Mouse (Mus musculus) midbrain, embryonic 16.5 days (tissue): ENCODE results near the gene Dclk3. TPM values are rescaled to one million over a fixed set of nuclear protein-coding genes. Genes with fewer than 3 reads are reported as not detected.

Source experiments
- ATAC-seq: fragments of 200-750 bp; cut with Nextera tagmentation; 2 replicates; pipeline ENCODE4 v1.8.0; 2017; ENCODE audit warnings: moderate TSS enrichment
- H3K27ac ChIP-seq: fragments of 300-500 bp; sonication (generic); 2 replicates; pipeline ENCODE4 v1.5.1; 2014; ENCODE audit warnings: mild to moderate bottlenecking, low read length, mixed read lengths
- H3K27me3 ChIP-seq: fragments of 300-500 bp; sonication (generic); 2 replicates; pipeline ENCODE4 v1.6.1; 2014; ENCODE audit warnings: low read depth, low read length, mixed read lengths; ENCODE audit not compliant: control insufficient read depth, insufficient read depth
- H3K36me3 ChIP-seq: fragments of 300-500 bp; sonication (generic); 2 replicates; pipeline ENCODE4 v1.6.1; 2014; ENCODE audit warnings: mild to moderate bottlenecking, low read length, moderate library complexity, mixed read lengths; ENCODE audit not compliant: control insufficient read depth, insufficient read depth
- H3K4me1 ChIP-seq: fragments of 300-500 bp; sonication (generic); 2 replicates; pipeline ENCODE4 v1.6.1; 2014; ENCODE audit warnings: mild to moderate bottlenecking, low read length, mixed read lengths; ENCODE audit not compliant: control insufficient read depth, insufficient read depth
- H3K4me2 ChIP-seq: fragments of 300-500 bp; sonication (generic); 2 replicates; pipeline ENCODE4 v1.6.1; 2014; ENCODE audit warnings: mild to moderate bottlenecking, low read length, mixed read lengths
- H3K4me3 ChIP-seq: fragments of 300-500 bp; sonication (generic); 2 replicates; pipeline ENCODE4 v1.5.1; 2014; ENCODE audit warnings: low read depth, mild to moderate bottlenecking, low read length, moderate library complexity, mixed read lengths
- H3K9ac ChIP-seq: fragments of 300-500 bp; sonication (generic); 2 replicates; pipeline ENCODE4 v1.6.1; 2014; ENCODE audit warnings: low read depth, low read length, mixed read lengths
- H3K9me3 ChIP-seq: fragments of 300-500 bp; sonication (generic); replicated peaks from 2 replicates; pipeline ENCODE4 v1.6.1; 2014; ENCODE audit warnings: mild to moderate bottlenecking, low read length, mixed read lengths; ENCODE audit not compliant: control insufficient read depth, poor library complexity, severe bottlenecking
- WGBS: fragments of 180-500 bp; shearing (Covaris S2); extraction: QIAGEN DNeasy Blood & Tissue Kit; methylation state at CpG from one replicate; pipeline ENCODE4 v1.1.7; 2014; 5-methylcytosine and 5-hydroxymethylcytosine counted together
- polyA plus RNA-seq: library from polyadenylated mRNA; unstranded; fragments of >200 nt; fragmentation: Nextera tagmentation; extraction: Ambion mirVana; gene quantifications from 2 replicates; pipeline ENCODE4 v1.2.1, GENCODE M21; 2015

The Dclk3 gene
- polyA plus RNA-seq, 1 experiment from 2014 or later, result 7.5 TPM

DNA sequence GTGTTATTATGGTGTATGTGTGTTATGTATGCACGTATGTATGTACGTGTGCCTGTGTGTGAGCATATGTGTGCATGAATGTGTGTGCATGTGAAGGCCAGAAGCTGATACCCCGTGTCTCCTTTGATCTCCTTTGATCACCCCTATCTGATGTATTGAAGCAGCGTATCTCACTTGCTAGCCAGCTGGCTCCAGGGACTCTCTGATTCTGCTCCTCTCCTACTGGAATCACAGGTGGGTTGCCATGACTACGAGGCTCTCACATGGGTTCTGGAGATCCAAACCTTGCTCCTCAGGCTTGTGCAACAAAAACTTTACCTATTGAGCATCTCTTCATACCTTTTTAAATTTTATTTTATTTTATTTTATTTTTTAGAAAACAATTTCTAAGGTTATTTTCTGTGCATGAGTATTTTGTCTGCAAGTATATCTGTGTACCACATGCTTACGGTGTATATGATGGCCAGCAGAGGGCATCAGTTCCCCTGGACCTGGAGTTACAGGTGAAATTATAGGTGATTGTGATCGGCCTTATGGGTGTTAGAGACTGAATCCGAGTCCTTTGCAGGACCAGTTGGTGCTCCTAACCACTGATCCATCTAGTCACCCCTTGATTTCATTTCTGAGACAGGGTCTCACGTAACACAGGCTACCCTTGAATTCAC is 10.9 kb upstream of the Dclk3 start:
- Histone ChIP-seq H3K4me1 (0 out of 2 replicates have a peak, but pooled peaks cover 2% of the 10 kb centered on the region), H3K27ac (no peak overlapping the region; the same call in 1 of the 2 replicates), H3K9ac (no peak overlapping the region), H3K36me3 (no peaks in the 10 kb centered on the region), H3K9me3 (no peaks in the 10 kb centered on the region), H3K4me2 (no peak overlapping the region), H3K4me3 (no peak overlapping the region), H3K27me3 (no peaks in the 10 kb centered on the region)
- ATAC-seq, result no peak; the same call in 1 of the 2 replicates
- whole genome bisulfite sequencing, result 81% methylated on average over 9 of the region's 9 CpGs

DNA sequence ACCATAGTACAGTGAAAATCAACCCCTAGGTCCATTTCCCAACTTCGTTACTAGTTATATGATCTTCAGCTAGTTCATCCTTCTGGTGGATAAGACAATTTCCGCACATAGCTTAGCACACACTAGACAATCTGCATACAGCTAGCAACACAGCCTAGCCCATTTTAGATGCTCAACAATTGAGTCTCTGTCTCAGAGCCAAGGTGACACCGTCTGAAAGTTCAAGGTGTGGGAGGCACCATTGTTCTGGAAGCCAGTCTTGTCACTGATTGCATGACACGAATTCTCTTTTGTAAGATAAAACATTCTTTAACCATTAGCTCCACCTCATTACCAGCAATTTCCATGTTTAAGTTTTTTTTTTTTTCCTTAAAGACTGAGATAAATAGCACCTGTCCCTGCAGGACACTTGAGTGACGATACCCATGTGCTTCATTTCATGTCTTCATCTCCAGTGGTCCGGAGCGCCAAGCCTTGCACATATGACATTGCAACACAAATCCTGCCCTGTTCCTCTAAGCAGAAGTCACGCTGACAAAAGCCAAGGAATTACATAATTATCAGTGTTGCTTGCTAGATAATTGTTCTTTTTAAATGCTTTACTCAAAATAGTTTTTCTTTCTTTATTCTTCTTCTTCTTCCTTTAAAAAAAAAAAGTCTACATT is 10.1 kb upstream of the Dclk3 start:
- no peaks in the 10 kb centered on the region for H3K36me3 ChIP-seq
- no peak overlapping the region for H3K9ac ChIP-seq
- H3K9me3 ChIP-seq, result no peaks in the 10 kb centered on the region
- H3K4me3 ChIP-seq, result no peak overlapping the region
- H3K27ac ChIP-seq, result no peak overlapping the region
- H3K27me3 ChIP-seq, result no peaks in the 10 kb centered on the region
- no peak overlapping the region for H3K4me2 ChIP-seq
- 80% methylated on average over 8 of the region's 8 CpGs for WGBS
- H3K4me1 ChIP-seq, result 0 out of 2 replicates have a peak, but pooled peaks cover 2% of the 10 kb centered on the region
- no peak for ATAC-seq

DNA sequence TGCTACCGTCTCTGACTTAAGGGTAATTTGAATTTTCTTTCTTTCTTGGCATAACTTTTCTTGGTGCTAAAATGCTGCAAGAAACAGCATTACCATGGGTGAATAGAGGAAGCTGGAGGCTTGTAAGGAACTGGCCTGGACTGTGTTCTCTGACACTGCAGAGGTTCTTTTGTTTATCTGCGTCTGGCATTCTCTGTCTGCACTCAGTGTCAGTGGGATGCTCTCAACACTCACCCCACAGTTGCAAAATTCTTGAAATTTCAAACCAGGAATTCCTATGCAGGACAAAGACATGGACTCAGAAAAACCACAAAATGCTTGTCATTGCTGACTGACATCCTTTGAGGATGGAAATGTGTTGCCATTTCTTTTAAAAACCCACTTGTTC is 9.5 kb upstream of the Dclk3 start:
- H3K9ac ChIP-seq, result no peak overlapping the region
- no peak overlapping the region for H3K4me3 ChIP-seq
- WGBS, result 56% methylated on average over 2 of the region's 2 CpGs
- H3K36me3 ChIP-seq, result no peaks in the 10 kb centered on the region
- H3K9me3 ChIP-seq, result no peaks in the 10 kb centered on the region
- no peak overlapping the region for H3K4me2 ChIP-seq
- no peaks in the 10 kb centered on the region for H3K27me3 ChIP-seq
- no peak for ATAC-seq
- 0 out of 2 replicates have a peak, but pooled peaks cover 2% of the 10 kb centered on the region for H3K4me1 ChIP-seq
- no peak overlapping the region for H3K27ac ChIP-seq

DNA sequence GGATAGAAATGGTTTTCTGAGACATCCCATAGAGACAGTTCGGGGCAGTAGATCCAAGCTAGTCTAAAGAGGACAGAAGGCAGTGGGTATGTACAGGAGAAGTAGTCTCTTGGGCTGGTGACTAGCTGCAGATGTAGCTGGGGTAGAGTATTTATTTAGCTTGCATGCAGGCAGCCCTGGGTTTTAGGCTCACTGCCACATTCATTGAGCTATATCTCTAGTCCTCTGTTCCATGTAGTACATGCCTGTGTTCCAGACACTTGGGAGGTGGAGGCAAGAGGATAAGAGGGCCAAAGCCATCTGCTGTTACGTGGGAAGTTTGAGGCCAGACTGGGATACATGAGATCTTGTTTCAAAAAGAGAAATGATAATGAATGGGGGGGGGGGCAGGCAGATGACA is 3.5 kb upstream of the Dclk3 start:
- 88% methylated on average over 2 of the region's 2 CpGs for WGBS
- Histone ChIP-seq H3K4me3 (no peak overlapping the region), H3K27ac (no peak overlapping the region), H3K4me1 (peaks cover 5% of the 10 kb centered on the region; the same call in 1 of the 2 replicates), H3K9me3 (no peaks in the 10 kb centered on the region), H3K36me3 (no peaks in the 10 kb centered on the region), H3K9ac (no peak overlapping the region), H3K4me2 (no peak overlapping the region), H3K27me3 (peaks cover 7% of the 10 kb centered on the region)
- ATAC-seq, result no peak

GRCm38 (mm10) chr9:111439836-111440201 is 938 bp downstream of the Dclk3 start:
- peak overlapping the region; percentile 67; the same call in 1 of the 2 replicates for H3K9ac ChIP-seq
- H3K27ac ChIP-seq, result no peak overlapping the region
- peak overlapping the region; percentile 52 for H3K4me3 ChIP-seq
- no peak for ATAC-seq
- 51% methylated on average over 8 of the region's 8 CpGs for WGBS
- peak overlapping the region; percentile 63 for H3K4me2 ChIP-seq
- H3K9me3 ChIP-seq, result no peaks in the 10 kb centered on the region
- no peaks in the 10 kb centered on the region for H3K36me3 ChIP-seq
- peaks cover 7% of the 10 kb centered on the region for H3K27me3 ChIP-seq
- peaks cover 5% of the 10 kb centered on the region; the same call in 1 of the 2 replicates for H3K4me1 ChIP-seq

DNA sequence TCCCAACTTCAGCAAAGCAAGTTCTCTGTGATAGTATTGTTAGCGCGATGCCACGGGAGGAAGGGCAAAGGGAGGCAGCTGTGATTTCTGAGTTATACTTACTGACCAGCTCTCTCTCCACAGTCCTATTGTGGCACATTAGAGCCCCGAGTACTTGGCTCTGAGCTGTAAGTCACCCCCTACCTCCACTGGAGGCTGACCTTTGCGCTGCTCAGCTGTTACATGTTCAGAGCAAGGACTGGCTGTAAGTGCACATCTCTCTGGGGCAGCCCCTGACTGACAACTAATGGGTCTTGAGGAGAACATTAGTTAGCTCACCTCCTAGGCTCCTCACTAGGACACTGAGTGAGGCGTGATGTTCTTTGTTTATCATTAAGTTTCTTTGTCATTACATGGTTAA is 1.6 kb downstream of the Dclk3 start:
- Histone ChIP-seq H3K9me3 (no peaks in the 10 kb centered on the region), H3K4me1 (peaks cover 5% of the 10 kb centered on the region; the same call in 1 of the 2 replicates), H3K9ac (no peak overlapping the region), H3K4me3 (no peak overlapping the region; the same call in 1 of the 2 replicates), H3K36me3 (no peaks in the 10 kb centered on the region), H3K27me3 (peaks cover 7% of the 10 kb centered on the region), H3K27ac (no peak overlapping the region), H3K4me2 (peak overlapping the region; percentile 63; the same call in 1 of the 2 replicates)
- WGBS, result 82% methylated on average over 6 of the region's 6 CpGs
- no peak for ATAC-seq

DNA sequence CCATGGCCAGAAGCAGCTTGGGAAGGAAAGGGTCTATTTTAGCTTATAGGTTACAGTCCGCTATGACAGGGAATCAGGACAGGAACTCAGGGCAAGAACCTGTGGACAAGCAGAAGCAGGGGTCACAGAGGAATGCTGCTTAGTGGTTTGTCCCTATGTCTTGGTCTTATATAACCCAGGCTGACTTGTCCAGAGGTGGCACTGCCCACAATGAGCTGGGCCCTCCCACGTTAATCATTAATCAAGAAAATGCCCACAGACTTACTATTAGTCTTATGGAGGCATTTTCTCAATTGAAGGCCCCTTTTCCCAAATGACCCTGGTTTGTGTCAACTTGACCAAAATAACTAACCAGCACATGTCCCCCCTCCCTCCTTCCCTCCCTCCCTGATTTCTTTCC is 2.3 kb downstream of the Dclk3 start:
- no peak overlapping the region for H3K4me2 ChIP-seq
- H3K9ac ChIP-seq, result no peak overlapping the region
- H3K4me1 ChIP-seq, result peaks cover 5% of the 10 kb centered on the region; the same call in 1 of the 2 replicates
- no peak overlapping the region for H3K4me3 ChIP-seq
- H3K27ac ChIP-seq, result no peak overlapping the region
- H3K27me3 ChIP-seq, result peaks cover 7% of the 10 kb centered on the region
- no peaks in the 10 kb centered on the region for H3K9me3 ChIP-seq
- no peak for ATAC-seq
- H3K36me3 ChIP-seq, result no peaks in the 10 kb centered on the region
- WGBS, result 83% methylated on average over 2 of the region's 2 CpGs

DNA sequence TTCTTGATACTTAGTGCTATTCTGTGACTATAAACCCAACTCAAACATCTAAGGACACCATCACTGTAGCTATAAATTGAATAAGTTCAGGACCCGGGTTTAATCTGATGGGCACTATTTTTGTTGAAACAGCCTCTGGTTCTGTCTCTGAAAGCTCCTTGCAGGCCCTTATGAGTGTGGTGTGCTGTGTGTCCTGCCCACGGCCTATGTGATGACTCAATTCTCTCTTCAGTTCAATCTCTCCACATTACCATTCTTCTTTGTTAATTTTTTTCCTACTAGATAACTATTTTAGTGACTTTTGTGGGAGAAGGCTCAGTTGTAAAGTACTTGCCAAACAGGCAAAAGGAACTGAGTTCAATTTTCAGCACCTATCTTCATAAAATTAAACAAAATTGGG is 7.3 kb downstream of the Dclk3 start:
- no peak overlapping the region for H3K4me2 ChIP-seq
- WGBS, result 88% methylated on average over 2 of the region's 2 CpGs
- no peaks in the 10 kb centered on the region for H3K27me3 ChIP-seq
- H3K4me3 ChIP-seq, result no peak overlapping the region
- no peak overlapping the region for H3K9ac ChIP-seq
- no peak overlapping the region for H3K27ac ChIP-seq
- H3K36me3 ChIP-seq, result no peaks in the 10 kb centered on the region
- H3K4me1 ChIP-seq, result peaks cover 4% of the 10 kb centered on the region; the same call in 1 of the 2 replicates
- no peak for ATAC-seq
- no peaks in the 10 kb centered on the region for H3K9me3 ChIP-seq

DNA sequence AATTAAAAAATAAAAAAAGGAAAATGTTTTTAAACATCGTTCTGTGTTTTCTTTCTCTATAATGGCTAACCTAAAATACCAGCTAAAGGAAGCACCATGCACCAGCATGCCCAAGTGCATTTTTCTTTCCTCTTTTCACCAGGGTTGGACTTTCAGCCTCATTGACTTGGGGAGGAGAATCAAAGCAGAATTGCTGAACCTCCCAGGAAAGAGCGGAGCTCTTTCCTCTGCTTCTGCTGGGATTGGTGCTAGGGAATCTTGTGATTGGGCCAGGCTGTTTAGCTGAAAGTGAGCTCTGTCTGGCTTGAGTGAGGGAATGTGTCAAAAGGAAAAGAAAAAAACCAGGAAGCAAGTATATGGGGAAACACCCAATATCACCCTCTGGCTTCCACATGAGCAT is 10.1 kb downstream of the Dclk3 start:
- 81% methylated on average over 2 of the region's 2 CpGs for WGBS
- Histone ChIP-seq H3K36me3 (no peaks in the 10 kb centered on the region), H3K4me2 (no peak overlapping the region), H3K9ac (no peak overlapping the region), H3K9me3 (no peaks in the 10 kb centered on the region), H3K27ac (no peak overlapping the region), H3K4me1 (peaks cover 4% of the 10 kb centered on the region; the same call in 1 of the 2 replicates), H3K27me3 (no peaks in the 10 kb centered on the region), H3K4me3 (no peak overlapping the region)
- ATAC-seq, result no peak
